Mouse (Mus musculus) testis, adult 2 months (tissue): ENCODE measurements at regions not wholly inside any gene's neighbourhood (a gene's known extent, or its start where the extent isn't known, plus 50 kb on each side); places are given as distances from the start of the nearest gene placed in this dataset.

Experiments
- CTCF ChIP-seq: fragments of 200-500 bp; IDR thresholded peaks from 2 replicates; pipeline ENCODE4 v1.5.1; 2012; ENCODE audit warnings: low read depth, mild to moderate bottlenecking, inconsistent platforms, low read length, moderate library complexity; ENCODE audit not compliant: control insufficient read depth, insufficient read depth, insufficient replicate concordance
- POLR2A ChIP-seq: fragments of 200-500 bp; IDR thresholded peaks from 2 replicates; pipeline ENCODE4 v1.6.1; 2012; ENCODE audit warnings: low read depth, mild to moderate bottlenecking, inconsistent platforms, low read length, moderate library complexity; ENCODE audit not compliant: control insufficient read depth

DNA sequence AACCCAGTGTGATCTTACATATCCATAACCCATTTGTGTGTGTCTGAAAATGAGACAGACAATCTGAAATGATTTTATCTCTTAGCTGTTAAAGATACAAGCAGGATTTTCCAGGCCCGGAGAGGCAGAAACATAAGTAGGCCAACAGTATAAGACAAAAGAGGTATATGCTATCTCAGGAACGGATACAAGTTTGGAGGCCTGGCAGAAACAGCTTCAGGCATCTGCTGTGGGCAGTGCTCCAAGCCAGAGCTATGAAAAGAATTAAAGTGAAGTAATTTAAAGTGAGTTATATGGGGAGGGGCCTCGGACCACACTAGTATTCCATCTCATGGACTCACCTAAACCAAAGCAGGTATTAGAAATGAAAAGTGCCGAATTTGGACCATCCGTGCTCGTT, 118.8 kb upstream of the Fn1 start:
- TF ChIP-seq POLR2A: no peak
- no peak for TF ChIP-seq CTCF
